Mouse (Mus musculus) gastrocnemius, postnatal 14 days (tissue): ENCODE results near the gene Ubox5. TPM values are rescaled to one million over a fixed set of nuclear protein-coding genes. Genes with fewer than 3 reads are reported as not detected.
"Not testable (repeated sequence)": the region's sequence is repeated elsewhere in the genome, so short reads cannot be mapped to it uniquely, and the experiment has no call there.

Source experiments
- DNase-seq: peaks from one replicate; pipeline ENCODE4 v3.0.0; 2021; ENCODE audit warnings: mixed read lengths
- intact Hi-C: fragments of 180-260 bp; cut with DNase I; formaldehyde crosslinking; loops from one replicate; pipeline ENCODE4 v1.15.1; 2025; ENCODE audit warnings: low total_unique reads
- total RNA-seq, 2 experiments: library from RNA; stranded (reverse); gene quantifications; 2 replicates each; pipeline ENCODE4 v1.2.3; 2021

Ubox5 gene
- total RNA-seq, 2 experiments from 2014 or later: 3.8 to 5.2 TPM

DNA sequence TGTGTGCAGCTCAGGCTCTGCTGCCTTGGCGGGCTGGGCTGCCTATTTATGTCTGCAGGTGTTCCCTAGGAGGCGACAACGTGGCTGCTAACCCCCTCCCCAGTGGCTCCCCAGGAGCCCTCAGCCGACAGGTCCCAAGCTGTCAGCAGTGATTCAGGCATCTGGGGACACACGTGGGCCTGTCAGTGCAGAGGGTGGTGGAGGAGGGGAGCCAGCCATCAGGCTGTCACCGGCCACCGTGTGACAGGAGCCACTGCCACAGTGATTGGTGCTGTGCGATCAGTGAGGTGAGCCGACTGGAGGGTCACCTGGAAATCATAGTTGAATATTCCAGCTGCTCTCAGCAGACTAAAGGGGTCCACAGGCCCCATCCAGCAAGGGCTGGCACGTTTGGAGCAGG lies 47.3 kb downstream of the Ubox5 start, which contains the start of gene Avp:
Gene Avp, minus strand, starts transcription at position 3 of the 400 bp plus-strand sequence.
- no peak for DNase-seq
- intact Hi-C loops: no loop called here

DNA sequence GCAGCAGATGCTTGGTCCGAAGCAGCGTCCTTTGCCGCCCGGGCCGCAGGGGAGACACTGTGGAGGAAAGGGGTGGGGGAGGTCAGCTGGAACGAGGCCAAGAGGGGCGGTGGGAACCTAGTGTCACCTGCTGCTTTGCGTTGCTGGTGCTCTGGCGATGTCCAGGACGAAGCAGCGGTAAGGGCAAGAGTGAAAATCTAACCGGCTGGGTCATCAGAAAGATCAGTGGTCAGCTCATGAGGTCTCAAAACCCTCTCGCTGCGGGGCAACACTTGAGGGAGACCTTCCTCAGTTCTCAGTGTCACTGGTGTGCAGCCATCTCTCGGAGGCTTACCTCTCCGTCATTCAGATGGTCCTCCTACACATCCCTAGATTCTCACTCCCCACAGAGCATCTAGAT lies 48.6 kb downstream of the Ubox5 start:
- intact Hi-C loops: no loop called here
- DNase-seq: no peak

DNA sequence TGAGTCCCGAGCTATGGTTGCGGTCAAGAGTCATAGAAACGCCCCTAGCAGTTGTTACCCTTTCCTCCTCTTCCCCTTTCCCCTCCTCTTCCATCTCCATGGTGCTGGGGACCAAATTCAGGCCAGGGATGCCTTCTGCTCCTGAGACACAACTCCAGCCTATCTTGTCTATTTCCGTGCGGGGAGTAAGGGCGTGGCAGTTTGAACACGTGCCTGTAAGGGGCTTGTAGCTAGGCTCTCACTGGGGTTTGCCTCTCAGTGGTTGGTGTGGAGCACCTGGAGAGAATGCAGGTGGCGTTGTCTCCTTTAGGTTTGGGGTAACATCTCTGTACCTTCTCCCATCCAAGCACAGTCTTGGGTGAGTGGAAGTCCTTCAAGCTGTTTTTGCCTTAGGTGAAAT lies 50.0 kb downstream of the Ubox5 start:
- intact Hi-C loops: no loop called here
- no peak for DNase-seq

DNA sequence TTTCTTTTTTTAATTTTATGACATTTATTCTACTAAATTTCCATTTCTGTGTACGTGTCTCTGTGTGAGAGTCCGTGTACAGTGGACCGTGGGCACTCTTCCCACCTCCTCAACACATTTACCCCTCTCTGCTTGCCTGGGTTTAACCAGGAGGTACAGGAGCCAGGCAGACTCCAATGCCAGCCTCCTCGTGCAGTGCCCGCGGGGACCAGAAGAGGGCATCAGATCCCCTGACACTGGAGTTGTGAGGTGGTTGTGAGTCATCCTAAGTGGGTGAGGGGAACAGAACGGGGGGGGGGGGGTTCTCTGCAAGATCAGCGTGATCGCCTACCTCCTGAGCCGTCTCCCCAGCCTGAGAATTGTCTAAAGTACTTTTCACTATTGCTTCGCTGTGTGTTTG lies 51.7 kb downstream of the Ubox5 start:
- peak; percentile 46 for DNase-seq
- intact Hi-C loops: no loop called here

DNA sequence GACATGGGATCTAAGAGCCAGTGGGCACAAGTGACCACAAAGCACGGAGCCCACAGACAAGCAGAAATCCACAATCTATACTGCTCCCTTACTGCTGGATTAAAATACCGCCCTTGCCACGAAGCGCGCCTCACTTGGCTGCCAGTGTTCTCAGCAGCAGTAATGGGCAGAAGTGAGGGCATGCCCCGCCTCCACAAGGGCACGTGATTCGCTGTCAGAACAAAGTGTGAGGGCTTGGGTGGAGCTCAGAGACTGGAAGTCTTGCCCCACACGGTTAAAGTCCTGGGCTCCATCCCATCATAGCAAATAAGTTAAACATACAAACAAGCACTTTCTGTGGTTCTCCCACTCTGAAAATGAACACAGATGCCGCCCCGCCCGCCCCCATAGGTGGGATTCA lies 52.2 kb downstream of the Ubox5 start:
- intact Hi-C loops: no loop called here
- DNase-seq: no peak

DNA sequence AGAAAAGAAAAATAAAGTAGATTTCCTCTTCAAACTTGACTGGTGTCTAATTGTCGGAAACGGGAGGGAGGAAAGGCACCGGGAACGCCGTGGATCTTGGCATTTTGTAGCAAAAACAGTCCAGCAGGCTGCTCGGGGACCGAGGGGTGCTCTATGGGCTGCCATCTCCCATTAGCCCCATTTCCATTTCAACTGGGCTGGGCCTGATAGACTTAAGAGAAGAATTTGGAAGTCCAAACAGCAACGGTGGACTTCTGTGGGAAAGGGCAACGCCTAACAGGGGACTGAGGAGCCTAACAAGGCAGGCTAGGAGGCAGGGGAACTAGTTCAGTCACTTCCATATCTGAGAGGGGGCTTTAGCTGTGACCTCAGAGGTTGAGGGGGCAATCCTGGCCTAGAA lies 52.8 kb downstream of the Ubox5 start:
- DNase-seq: no peak
- intact Hi-C loops: no loop called here

DNA sequence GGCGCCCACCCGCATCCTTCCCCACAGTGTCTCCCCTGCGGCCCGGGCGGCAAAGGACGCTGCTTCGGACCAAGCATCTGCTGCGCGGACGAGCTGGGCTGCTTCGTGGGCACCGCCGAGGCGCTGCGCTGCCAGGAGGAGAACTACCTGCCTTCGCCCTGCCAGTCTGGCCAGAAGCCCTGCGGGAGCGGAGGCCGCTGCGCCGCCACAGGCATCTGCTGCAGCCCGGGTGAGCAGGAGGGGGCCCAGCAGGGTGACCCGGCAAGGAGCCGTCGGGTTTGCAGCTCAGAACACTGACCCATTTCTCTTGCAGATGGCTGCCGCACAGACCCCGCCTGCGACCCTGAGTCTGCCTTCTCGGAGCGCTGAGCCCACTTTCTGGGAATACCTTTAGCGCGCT lies 53.3 kb downstream of the Ubox5 start:
- DNase-seq: peak; percentile 30
- intact Hi-C loops: not testable (repeated sequence)

DNA sequence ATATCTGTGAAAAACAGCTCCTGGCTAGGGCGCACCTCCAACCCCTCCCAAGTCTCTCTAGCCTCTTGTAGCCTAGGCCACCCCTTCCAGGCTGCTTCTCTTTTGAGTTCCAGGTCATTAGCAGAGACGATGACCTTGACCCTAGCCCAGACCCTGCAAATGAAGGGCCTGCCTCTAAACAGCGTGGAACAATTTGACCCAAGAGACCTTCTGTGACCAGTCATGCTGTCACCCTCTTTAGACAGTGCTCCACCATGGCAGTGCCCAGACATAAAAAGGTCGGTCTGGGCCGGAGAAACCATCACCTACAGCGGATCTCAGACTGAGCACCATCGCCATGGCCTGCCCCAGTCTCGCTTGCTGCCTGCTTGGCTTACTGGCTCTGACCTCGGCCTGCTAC lies 54.0 kb downstream of the Ubox5 start, which contains the start of gene Oxt:
Gene Oxt, plus strand, starts transcription at position 301 of the 400 bp plus-strand sequence.
- intact Hi-C loops: no loop called here
- DNase-seq: no peak

DNA sequence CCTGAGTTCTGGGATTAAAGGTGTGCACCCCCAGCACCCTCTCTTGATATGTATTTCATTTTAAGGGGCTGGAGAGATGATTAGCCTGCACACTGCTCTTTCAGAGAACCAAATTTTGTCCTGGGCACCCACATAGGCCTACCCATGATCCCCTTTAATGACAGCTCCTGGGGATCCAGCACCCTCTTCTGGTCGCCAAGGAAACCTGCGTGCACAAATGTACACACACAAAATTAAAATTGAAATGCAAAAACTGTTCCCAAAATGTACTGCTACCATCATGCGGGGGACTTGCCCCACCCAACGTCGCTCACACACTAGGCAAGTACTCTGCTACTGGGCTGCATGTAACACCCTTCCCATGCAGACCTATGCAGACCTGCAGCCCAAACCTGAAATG lies 54.9 kb downstream of the Ubox5 start:
- no peak for DNase-seq
- intact Hi-C loops: no loop called here

DNA sequence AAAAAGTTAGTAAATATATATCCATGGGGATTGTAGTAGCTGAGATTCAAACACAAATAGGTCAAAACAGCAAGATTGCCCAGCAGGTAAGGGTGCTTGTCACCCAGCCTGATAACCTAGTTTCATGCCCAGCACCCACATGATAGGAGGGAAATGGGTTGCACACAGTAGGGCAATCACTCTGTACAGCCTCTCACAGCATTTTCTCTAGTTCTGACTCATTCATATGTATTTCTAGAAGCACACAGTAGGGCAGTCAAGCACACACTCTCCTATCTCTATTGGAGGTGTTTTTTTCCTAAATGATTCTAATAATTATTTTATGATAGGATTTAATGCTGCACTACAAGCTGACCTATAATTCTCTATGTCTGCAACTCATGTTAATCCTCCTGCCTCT lies 59.9 kb downstream of the Ubox5 start:
- intact Hi-C loops: no loop called here
- no peak for DNase-seq

DNA sequence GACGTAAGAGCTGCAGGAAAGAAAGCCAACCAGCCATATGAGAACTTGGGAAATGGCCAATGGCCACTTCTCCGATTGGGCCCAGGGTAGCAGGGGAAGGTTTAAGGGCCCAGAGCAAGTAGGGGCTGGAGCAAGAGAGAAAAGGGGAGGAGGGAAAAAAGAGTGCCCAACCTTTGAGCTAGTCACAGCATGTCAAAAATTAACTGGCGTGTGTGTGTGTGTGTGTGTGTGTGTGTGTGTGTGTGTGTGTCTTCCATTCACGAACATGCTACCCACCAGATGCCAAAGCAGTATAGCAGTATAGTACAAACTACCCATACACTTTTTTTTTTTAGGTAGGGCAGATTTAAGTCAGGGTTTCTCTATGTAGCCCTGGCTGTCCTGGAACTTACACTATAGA lies 60.9 kb downstream of the Ubox5 start:
- no peak for DNase-seq
- intact Hi-C loops: no loop called here

DNA sequence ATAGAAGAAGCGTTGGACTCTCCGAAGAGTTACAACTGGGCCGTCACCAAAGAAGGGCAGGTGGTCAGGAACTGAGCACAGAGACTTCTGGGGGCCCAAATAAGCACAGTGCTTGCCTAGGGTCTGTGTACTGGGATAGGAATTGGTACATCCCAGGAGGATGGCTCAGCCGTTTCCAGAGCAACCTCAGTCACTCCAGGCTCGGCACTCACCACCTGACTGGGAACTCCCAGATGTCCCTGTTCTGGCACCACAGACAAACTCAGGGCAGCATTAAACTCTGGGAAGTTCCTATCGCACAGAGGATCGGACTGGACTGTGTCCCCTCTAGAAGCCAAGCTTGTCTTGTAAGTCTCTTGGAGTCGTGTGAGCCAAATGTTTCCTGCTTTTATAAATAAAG lies 64.9 kb downstream of the Ubox5 start:
- intact Hi-C loops: no loop called here
- DNase-seq: no peak

DNA sequence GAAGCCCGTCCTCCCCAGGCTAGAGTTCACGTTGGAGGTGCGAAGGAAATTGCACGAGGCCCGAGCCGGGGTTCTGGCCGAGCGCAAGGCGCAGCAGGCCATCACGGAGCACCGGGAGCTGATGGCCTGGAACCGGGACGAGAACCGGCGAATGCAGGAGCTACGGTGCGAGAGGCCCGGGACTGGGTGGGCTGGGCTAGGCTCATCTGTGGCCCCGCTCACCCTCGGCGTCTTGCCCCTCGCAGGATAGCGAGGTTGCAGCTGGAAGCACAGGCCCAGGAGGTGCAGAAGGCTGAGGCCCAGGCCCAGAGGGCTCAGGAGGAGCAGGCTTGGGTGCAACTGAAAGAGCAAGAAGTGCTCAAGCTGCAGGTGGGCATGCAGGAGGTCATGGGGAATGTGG lies 65.8 kb downstream of the Ubox5 start:
- no peak for DNase-seq
- intact Hi-C loops: no loop called here

DNA sequence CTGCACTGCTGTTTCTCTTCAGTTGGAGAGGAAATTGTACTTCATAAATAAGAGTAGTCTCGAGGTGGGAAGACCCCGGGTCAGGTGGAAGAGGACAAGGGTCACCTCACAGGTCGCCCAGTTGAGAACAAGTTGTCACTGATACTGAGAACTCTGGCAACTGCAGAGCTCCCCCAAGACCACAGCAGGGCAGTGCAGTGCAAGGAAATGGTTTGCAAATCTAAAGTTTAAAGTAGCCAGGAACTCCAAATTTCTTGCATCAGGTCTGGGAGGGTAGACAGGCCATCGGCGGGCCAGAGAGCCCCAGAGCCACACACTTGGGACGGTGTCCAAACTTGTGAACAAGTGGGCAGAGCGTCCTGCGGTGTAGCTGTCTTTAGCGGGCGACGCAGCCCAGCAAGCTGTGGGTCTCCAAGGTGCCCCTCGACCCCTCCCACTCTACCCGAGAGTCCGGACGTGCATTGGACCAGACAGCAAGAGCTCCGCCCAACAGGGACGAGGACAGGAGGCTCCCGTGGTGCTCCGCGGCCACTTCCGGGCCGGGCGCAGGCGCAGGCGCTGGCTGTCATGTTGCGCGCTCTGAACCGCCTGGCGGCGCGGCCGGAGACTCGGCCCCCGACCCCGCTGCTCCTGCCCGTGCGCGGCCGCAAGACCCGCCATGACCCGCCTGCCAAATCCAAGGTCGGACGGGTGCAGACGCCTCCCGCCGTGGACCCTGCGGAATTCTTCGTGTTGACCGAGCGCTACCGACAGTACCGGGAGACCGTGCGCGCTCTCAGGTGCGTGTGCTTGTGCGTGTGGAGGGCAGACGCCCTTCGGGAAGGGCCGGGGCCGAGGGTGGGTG lies 66.4 kb downstream of the Ubox5 start, which contains the start of gene Mrps26:
Gene Mrps26, plus strand, starts transcription at position 531 of the 844 bp plus-strand sequence.
- intact Hi-C loops: no loop called here
- DNase-seq: peak; percentile 94

DNA sequence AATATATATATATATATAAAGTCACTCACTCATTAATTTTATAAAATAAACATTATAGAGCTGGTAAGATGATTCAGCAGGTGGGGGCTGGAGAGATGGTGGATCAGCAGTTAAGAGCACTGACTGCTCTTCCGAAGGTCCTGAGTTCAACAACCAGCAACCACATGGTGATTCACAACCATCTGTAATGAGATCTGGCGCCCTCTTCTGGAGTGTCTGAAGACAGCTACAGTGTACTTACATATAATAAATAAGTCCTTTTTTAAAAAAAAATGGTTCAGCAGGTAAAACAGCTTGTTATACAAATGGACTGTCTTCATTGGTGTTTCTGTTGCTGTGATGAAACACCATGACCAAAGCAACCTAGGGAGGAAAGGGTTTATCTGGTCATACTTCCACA lies 71.8 kb downstream of the Ubox5 start:
- DNase-seq: no peak
- intact Hi-C loops: no loop called here

DNA sequence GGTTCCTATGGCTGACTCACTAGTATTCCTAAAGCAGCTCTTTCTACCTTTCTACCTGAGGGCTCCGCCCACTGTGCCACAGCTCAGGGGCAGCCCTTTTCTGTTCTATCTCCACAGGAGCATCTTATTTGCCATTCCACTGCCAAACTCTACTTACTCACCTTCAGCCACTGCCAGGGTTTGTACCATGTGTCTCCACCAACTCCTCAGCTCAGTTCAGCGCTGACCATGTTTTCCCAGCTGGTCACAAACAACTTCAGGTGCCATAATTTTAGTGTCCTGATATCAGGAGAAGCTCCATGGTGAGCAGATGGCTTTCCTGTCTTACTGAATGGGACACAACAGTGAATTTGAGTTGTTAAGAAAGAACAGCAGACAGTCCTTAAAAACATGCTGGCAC lies 72.4 kb downstream of the Ubox5 start:
- intact Hi-C loops: no loop called here
- DNase-seq: no peak

DNA sequence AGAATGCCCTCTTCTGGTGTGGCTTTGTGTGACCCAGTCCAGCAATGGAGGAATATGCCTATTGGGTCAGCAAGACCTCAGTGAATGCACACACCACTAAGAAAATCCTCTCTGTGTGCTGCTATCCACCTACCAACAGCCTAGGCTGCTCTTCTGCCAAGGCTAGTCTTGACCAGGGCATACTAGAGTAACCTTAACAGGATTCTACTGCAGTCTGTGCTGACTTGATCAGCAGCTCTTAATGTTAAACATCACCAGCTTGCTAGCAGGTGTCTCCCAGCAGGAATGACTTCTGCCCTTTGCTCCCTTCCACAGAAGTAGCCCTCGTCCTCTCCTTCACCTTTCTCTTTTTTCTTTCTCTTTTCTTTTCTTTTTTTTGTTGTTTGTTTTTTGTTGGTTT lies 73.5 kb downstream of the Ubox5 start:
- DNase-seq: no peak
- intact Hi-C loops: no loop called here

DNA sequence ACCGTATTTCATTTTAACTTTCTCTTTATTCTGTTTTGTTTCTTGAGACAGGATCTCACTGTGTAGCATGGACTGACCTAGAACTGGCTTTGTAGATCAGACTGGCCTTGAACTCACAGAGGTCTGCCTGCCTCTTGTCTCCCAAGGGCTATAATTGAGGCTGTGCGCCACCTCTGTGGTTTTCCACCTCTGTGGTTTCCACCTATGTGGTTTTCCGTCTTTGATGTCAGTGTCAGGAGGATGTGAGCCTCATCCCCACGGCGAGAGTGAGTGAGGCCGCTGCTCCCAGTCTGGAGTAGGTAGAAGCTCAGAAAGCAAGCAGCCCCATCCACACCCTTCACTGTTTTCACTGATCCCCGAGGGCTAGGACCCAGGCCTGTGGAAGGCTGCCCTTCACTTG lies 75.0 kb downstream of the Ubox5 start:
- DNase-seq: no peak
- intact Hi-C loops: no loop called here

DNA sequence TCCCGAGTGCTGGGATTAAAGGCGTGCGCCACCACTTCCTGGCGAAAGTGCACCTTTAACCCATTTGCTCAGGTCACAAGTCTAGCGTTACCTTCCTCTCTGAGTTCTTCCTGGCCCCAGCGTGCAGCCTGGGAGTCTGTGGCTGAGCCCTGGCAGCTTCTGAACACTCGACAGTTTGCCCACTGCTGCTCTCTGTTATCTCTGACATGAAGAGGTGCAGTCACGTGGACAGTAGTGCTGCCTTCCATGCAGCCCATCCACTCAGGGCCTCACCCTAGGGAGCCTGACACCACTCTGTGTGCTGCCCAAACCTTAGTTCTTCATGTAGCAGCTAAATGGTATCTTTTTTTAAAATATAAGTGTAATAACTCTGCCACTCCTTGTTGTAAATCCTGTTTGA lies 82.9 kb downstream of the Ubox5 start:
- DNase-seq: no peak
- intact Hi-C loops: no loop called here

DNA sequence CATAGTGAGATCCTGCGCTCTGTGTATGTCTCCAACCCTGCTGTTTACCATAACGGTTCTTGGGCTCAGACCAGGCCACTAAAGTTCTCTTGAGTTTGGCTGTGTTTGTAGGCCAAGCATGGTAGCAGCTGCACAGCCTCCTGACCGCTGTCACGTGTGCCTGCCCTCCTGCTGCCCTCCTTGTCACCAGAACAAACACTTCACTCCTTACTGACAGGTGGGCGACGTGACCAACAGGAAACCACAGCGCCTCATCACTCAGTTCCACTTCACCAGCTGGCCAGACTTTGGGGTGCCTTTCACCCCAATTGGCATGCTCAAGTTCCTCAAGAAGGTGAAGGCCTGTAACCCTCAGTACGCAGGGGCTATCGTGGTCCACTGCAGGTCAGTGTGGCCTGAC lies 89.6 kb downstream of the Ubox5 start:
- intact Hi-C loops: no loop called here
- no peak for DNase-seq
